Mouse (Mus musculus): ENCODE measurements around the gene Ptbp1. TPM values are rescaled to one million over a fixed set of nuclear protein-coding genes. Genes with fewer than 3 reads are reported as not detected.

Ptbp1 gene
- 295 and 302 TPM in 2 replicates for polyA plus RNA-seq (2015; fragmentation: Nextera tagmentation; extraction: Ambion mirVana)

DNA sequence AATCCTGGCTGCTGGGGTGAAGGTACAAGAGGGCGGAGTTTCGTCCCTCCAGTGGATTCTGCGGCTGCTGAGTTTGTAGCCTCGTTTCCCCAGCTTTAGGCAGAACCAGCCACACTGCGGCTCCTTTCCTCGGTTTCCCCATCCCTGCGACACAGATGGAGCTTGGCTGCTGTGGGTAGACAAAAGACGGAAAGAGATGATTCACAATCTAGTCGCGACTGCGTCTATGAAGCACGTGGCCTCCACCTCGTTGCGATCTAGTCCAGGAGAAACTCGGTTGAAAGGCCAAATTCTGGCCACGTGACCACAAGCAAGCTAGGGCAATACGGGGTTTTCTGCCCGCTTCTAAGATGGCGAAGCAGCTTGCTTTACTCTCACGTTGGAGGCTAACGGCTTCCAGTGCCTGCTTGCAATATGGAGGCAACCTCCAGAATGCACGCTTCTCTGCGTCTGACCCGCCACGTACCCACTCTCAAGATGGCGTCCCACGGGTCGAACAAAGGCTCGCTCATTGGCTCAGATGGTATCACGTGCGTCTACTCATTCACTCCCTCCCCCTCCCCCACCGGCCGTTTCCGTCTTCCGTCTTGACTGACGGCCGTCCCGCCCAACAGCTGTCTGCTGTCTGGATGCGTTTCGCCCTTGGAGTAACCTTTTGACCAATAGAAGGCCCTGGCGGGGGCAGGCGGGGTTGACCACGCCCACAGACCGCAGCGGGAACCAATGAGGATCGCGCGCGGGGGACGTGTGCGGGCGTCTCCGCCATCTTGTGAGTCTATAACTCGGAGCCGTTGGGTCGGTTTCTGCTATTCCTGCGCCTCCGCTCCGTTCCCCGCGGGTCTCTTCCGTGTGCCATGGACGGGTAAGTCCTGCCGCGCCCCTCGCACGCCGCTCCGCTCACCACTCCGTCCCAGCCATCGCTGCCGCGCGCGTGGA lies at the start of gene Ptbp1:
Ptbp1 (plus strand) TSS at position 568 of the 936 bp plus-strand sequence.
- Histone ChIP-seq H3K9ac (ENCODE audit: low read depth, low read length) (peak within 1 kb of the TSS; percentile 100), H3K4me1 (ENCODE audit: control insufficient read depth, insufficient read depth, low read length) (peaks cover 58% of the 10 kb centered on the region), H3K4me2 (ENCODE audit: low read depth, low read length) (peak within 1 kb of the TSS; percentile 96), H3K9me3 (ENCODE audit: control insufficient read depth, low read length) (no peaks in the 10 kb centered on the region), H3K4me3 (ENCODE audit: low read length) (peak within 1 kb of the TSS; percentile 97), H3K36me3 (ENCODE audit: control insufficient read depth, insufficient read depth, low read length) (peaks cover 9% of the 10 kb centered on the region), H3K27ac (ENCODE audit: low read length) (peak within 1 kb of the TSS; percentile 100), H3K27me3 (replicated peaks; ENCODE audit: control insufficient read depth, insufficient read depth, low read length) (no peaks in the 10 kb centered on the region)
- under 1% methylated on average over 74 of the region's 75 CpGs for WGBS
- ATAC-seq, result peak; percentile 83

DNA sequence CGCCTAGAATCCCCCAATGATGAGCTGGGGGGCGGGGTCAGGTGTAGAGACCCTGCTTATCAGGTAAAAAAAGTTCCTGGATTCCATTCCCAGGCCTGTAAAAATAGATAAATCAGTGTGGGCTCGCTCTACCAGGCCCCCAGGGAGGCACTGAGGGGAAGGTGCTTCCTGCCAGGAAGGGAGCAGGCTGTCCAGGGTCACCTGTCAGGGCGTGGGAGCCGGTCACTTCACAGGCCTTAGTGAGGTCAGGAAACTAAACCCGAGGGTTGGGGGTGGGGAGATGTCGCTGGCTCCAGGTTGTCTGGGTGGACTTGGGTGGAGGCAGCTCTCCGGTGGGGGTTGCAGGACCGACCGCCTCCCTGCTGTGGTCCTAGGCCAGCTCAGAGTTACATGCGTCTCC lies 48.6 kb upstream of the Ptbp1 start:
- H3K27ac ChIP-seq (ENCODE audit: low read length), result no peak overlapping the region
- H3K36me3 ChIP-seq (ENCODE audit: control insufficient read depth, insufficient read depth, low read length), result no peaks in the 10 kb centered on the region
- peaks cover 30% of the 10 kb centered on the region for H3K4me1 ChIP-seq (ENCODE audit: control insufficient read depth, insufficient read depth, low read length)
- H3K4me3 ChIP-seq (ENCODE audit: low read length), result no peak overlapping the region
- ATAC-seq, result no peak
- no peak overlapping the region for H3K9ac ChIP-seq (ENCODE audit: low read depth, low read length)
- H3K27me3 ChIP-seq (replicated peaks; ENCODE audit: control insufficient read depth, insufficient read depth, low read length), result no peaks in the 10 kb centered on the region
- WGBS, result 58% methylated on average over 11 of the region's 11 CpGs
- H3K9me3 ChIP-seq (ENCODE audit: control insufficient read depth, low read length), result no peaks in the 10 kb centered on the region
- no peak overlapping the region for H3K4me2 ChIP-seq (ENCODE audit: low read depth, low read length)

DNA sequence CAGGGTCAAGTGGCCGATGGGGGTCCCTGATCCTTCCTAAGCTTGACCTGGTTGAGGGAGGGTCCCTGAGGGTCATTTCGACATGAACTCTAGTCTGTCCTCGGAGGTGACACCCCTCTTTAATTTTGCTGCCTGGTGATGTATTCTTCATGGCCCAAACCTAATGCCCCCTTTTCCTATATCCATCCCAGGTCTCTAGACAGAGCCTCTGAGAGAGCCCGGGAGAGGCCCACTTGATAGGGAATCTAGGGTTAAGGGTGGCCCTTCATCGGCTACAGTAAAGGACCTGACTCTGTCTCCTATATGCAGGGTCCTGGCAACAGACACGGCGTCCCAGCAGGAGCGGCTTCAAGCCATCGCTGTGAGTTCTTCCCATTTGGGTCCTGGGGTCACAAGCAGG lies 47.9 kb upstream of the Ptbp1 start:
- H3K4me1 ChIP-seq (ENCODE audit: control insufficient read depth, insufficient read depth, low read length), result peaks cover 30% of the 10 kb centered on the region
- no peak overlapping the region for H3K4me3 ChIP-seq (ENCODE audit: low read length)
- no peaks in the 10 kb centered on the region for H3K9me3 ChIP-seq (ENCODE audit: control insufficient read depth, low read length)
- peaks cover 2% of the 10 kb centered on the region; the same call in 1 of the 2 replicates for H3K36me3 ChIP-seq (ENCODE audit: control insufficient read depth, insufficient read depth, low read length)
- H3K4me2 ChIP-seq (ENCODE audit: low read depth, low read length), result no peak overlapping the region
- 85% methylated on average over 9 of the region's 9 CpGs for WGBS
- H3K27ac ChIP-seq (ENCODE audit: low read length), result no peak overlapping the region
- H3K27me3 ChIP-seq (replicated peaks; ENCODE audit: control insufficient read depth, insufficient read depth, low read length), result no peaks in the 10 kb centered on the region
- no peak overlapping the region for H3K9ac ChIP-seq (ENCODE audit: low read depth, low read length)
- no peak for ATAC-seq

DNA sequence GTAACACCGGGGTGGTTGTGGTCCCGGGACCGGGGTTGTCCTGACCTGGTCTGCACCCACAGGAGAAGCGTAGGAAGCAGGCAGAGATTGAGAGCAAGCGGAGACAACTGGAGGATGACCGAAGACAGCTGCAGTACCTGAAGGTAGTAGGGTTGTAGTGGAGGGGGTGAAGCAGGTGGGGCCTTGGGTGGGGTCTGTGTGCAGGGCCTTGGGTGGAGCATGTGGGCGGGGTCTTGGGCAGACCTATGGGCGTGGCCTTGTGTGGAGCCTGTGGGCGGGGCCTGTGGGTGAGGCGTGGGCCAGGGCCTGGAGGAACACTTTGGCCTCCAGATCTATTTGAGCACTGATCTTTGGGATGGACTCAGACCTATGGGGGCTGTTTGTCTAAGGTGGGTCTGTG lies 47.3 kb upstream of the Ptbp1 start:
- Histone ChIP-seq H3K4me1 (ENCODE audit: control insufficient read depth, insufficient read depth, low read length) (peaks cover 30% of the 10 kb centered on the region), H3K9me3 (ENCODE audit: control insufficient read depth, low read length) (no peaks in the 10 kb centered on the region), H3K36me3 (ENCODE audit: control insufficient read depth, insufficient read depth, low read length) (peaks cover 2% of the 10 kb centered on the region; the same call in 1 of the 2 replicates), H3K27ac (ENCODE audit: low read length) (no peak overlapping the region), H3K4me3 (ENCODE audit: low read length) (no peak overlapping the region), H3K9ac (ENCODE audit: low read depth, low read length) (no peak overlapping the region), H3K27me3 (replicated peaks; ENCODE audit: control insufficient read depth, insufficient read depth, low read length) (no peaks in the 10 kb centered on the region), H3K4me2 (ENCODE audit: low read depth, low read length) (no peak overlapping the region)
- ATAC-seq, result no peak
- WGBS, result 70% methylated on average over 10 of the region's 10 CpGs

DNA sequence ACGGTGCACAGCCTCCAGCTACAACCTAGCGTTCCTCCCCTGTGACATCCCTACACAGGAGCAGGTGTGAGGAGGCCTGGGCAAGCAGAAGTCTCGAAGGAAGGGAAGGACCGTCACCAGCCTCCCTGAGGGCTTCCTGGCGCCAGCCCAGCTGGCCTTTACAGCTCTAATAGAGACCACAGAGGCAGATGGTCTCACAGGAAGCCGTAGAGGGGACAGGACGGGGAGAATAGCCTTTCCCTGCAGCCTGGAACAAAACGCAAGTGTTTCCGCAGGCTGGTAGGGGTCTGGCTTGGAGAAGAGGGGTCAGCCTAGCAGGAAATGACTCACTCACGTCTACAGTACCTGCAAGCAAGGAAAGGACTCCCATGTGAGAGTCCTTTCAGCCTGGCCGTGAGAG lies 46.4 kb upstream of the Ptbp1 start:
- H3K27me3 ChIP-seq (replicated peaks; ENCODE audit: control insufficient read depth, insufficient read depth, low read length), result no peaks in the 10 kb centered on the region
- peak overlapping the region; percentile 12; the same call in 1 of the 2 replicates for H3K27ac ChIP-seq (ENCODE audit: low read length)
- 64% methylated on average over 11 of the region's 11 CpGs for WGBS
- no peak overlapping the region for H3K4me3 ChIP-seq (ENCODE audit: low read length)
- H3K9ac ChIP-seq (ENCODE audit: low read depth, low read length), result no peak overlapping the region
- ATAC-seq, result peak; percentile 17; the same call in 1 of the 2 replicates
- H3K36me3 ChIP-seq (ENCODE audit: control insufficient read depth, insufficient read depth, low read length), result peaks cover 2% of the 10 kb centered on the region; the same call in 1 of the 2 replicates
- no peaks in the 10 kb centered on the region for H3K9me3 ChIP-seq (ENCODE audit: control insufficient read depth, low read length)
- peaks cover 23% of the 10 kb centered on the region for H3K4me1 ChIP-seq (ENCODE audit: control insufficient read depth, insufficient read depth, low read length)
- no peak overlapping the region for H3K4me2 ChIP-seq (ENCODE audit: low read depth, low read length)

DNA sequence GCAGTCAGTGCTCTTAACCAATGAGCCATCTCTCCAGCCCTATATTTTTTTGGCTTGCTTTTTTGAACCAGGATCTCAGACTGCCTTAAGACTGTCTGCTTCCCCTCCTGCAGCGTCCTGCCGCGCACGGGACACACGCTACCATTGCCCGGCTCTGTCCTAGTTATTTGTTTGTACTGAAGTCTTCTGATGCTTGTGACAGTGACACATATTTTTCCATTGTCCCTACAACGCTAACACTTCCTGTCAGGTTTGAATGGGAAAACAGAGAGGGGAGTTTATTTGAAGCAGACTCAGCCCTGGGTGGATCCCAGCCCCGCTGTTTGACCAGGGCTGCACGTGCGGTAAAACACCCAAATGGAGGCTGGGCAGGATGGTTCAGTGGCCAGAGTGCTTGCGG lies 45.5 kb upstream of the Ptbp1 start:
- Histone ChIP-seq H3K4me3 (ENCODE audit: low read length) (no peak overlapping the region), H3K36me3 (ENCODE audit: control insufficient read depth, insufficient read depth, low read length) (peaks cover 2% of the 10 kb centered on the region; the same call in 1 of the 2 replicates), H3K9ac (ENCODE audit: low read depth, low read length) (no peak overlapping the region), H3K4me2 (ENCODE audit: low read depth, low read length) (no peak overlapping the region), H3K27ac (ENCODE audit: low read length) (peak overlapping the region; percentile 7; the same call in 1 of the 2 replicates), H3K9me3 (ENCODE audit: control insufficient read depth, low read length) (no peaks in the 10 kb centered on the region), H3K4me1 (ENCODE audit: control insufficient read depth, insufficient read depth, low read length) (peaks cover 16% of the 10 kb centered on the region), H3K27me3 (replicated peaks; ENCODE audit: control insufficient read depth, insufficient read depth, low read length) (no peaks in the 10 kb centered on the region)
- no peak for ATAC-seq
- WGBS, result 89% methylated on average over 11 of the region's 11 CpGs

DNA sequence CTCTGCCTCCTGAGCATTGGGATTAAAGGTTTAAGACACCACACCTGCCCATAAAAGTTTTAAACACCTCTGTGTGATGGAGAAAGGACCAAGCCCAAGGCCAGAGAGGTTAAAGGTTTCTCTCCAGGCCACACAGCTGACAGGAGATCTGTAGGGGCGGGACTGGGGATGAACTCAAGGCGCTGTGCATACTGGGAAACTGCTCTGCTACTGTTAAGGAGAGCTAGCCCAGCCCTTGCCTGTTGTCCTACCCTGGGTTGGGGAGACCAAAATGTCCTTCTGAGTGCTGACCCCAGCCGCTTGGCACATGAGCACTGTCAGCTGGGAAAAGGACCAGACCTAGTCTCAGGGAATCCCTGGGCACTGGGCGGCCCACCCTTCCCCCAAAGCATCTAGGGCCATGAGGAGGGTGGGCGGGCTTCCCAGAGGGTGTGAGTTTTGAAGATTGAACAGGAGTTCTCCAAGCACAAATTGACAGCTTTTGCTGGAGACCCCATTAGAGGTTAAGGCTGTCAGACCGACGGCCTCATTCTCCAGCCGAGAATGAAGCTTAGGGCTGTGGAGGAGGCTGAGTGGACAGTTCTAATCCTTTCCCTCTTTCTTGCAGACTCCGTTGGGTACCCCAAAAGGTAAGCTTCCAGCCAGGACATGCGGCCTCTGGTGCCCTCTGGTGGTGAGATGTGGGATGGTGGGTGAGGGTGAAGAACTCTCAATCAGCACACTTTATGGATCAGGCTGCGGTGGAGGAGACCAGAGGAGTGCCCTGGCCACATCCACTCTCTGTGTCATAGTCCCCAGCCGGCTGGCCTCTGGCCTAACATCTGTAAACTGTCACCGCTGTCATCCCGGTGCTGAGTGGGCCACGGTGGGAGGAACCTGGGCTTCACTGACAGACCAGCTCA lies 42.2 kb upstream of the Ptbp1 start:
- Histone ChIP-seq H3K4me2 (ENCODE audit: low read depth, low read length) (no peak overlapping the region), H3K4me1 (ENCODE audit: control insufficient read depth, insufficient read depth, low read length) (peaks cover 17% of the 10 kb centered on the region), H3K9me3 (ENCODE audit: control insufficient read depth, low read length) (no peaks in the 10 kb centered on the region), H3K36me3 (ENCODE audit: control insufficient read depth, insufficient read depth, low read length) (peaks cover 2% of the 10 kb centered on the region; the same call in 1 of the 2 replicates), H3K9ac (ENCODE audit: low read depth, low read length) (no peak overlapping the region), H3K4me3 (ENCODE audit: low read length) (no peak overlapping the region), H3K27ac (ENCODE audit: low read length) (no peak overlapping the region), H3K27me3 (replicated peaks; ENCODE audit: control insufficient read depth, insufficient read depth, low read length) (no peaks in the 10 kb centered on the region)
- peak; percentile 23 for ATAC-seq
- 31% methylated on average over 15 of the region's 15 CpGs for WGBS

DNA sequence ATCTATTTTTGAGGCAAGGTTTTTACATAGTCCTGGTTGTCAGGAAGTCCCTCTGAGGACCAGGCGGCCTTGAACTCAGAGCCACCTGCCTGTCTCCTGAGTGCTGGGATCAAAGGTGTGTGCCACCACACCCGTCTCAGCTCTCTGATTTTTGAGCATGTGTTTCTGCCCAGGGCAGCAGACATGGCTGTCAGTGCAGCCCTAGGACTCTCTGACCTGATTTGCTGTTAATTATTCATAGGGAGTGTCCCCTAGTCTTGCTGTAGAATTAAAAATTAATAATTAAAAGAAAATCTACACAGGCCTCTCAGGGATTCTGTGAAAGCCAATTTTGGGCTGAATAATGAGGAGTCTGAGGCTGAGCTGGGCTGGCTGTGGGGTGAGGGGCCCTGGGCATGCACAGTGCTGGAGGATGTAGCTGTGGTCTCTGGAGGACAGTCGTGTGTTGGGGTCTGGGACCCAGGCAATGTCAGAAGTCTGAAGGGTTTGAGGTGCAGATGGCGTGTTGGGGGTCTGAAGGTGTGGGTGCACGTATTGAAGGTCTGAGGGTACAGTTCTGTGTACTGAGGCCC lies 39.9 kb upstream of the Ptbp1 start:
- 78% methylated on average over 5 of the region's 5 CpGs for WGBS
- Histone ChIP-seq H3K9ac (ENCODE audit: low read depth, low read length) (peak overlapping the region; percentile 48; the same call in 1 of the 2 replicates), H3K27ac (ENCODE audit: low read length) (peak overlapping the region; percentile 76), H3K4me3 (ENCODE audit: low read length) (no peak overlapping the region), H3K4me1 (ENCODE audit: control insufficient read depth, insufficient read depth, low read length) (peaks cover 28% of the 10 kb centered on the region), H3K4me2 (ENCODE audit: low read depth, low read length) (no peak overlapping the region), H3K27me3 (replicated peaks; ENCODE audit: control insufficient read depth, insufficient read depth, low read length) (no peaks in the 10 kb centered on the region), H3K36me3 (ENCODE audit: control insufficient read depth, insufficient read depth, low read length) (peaks cover 2% of the 10 kb centered on the region; the same call in 1 of the 2 replicates), H3K9me3 (ENCODE audit: control insufficient read depth, low read length) (no peaks in the 10 kb centered on the region)
- ATAC-seq, result peak; percentile 45

Measured in intestine, embryonic 16.5 days (tissue).